Mouse (Mus musculus) midbrain, embryonic 14.5 days (tissue): Measurements from ENCODE around the gene Kif13a. TPM values are rescaled to one million over a fixed set of nuclear protein-coding genes. Genes with fewer than 3 reads are reported as not detected.

Experiments used
- ATAC-seq: fragments of 200-750 bp; cut with Nextera tagmentation; 2 replicates; pipeline ENCODE4 v1.8.0; 2017; ENCODE audit warnings: moderate number of reproducible peaks, moderate library complexity; ENCODE audit not compliant: low FRiP score, low TSS enrichment
- DNase-seq: peaks from one replicate; pipeline ENCODE4 v3.0.0-alpha.2; 2015
- H3K27ac ChIP-seq: fragments of 300-500 bp; sonication (generic); replicated peaks from 2 replicates; pipeline ENCODE4 v1.5.1; 2014; ENCODE audit warnings: mild to moderate bottlenecking, low read depth, low read length, moderate library complexity
- H3K27me3 ChIP-seq: fragments of 300-500 bp; sonication (generic); 2 replicates; pipeline ENCODE4 v1.6.1; 2014; ENCODE audit warnings: low read length, control low read depth, mixed read lengths; ENCODE audit not compliant: control insufficient read depth, insufficient read depth
- H3K36me3 ChIP-seq: fragments of 300-500 bp; sonication (generic); 2 replicates; pipeline ENCODE4 v1.6.1; 2014; ENCODE audit warnings: low read length, control low read depth; ENCODE audit not compliant: control insufficient read depth, insufficient read depth
- H3K4me1 ChIP-seq: fragments of 300-500 bp; sonication (generic); 2 replicates; pipeline ENCODE4 v1.6.1; 2014; ENCODE audit warnings: mild to moderate bottlenecking, antibody characterized with exemption, low read length, control low read depth; ENCODE audit not compliant: control insufficient read depth, insufficient read depth
- H3K4me2 ChIP-seq: fragments of 300-500 bp; sonication (generic); 2 replicates; pipeline ENCODE4 v1.6.1; 2014; ENCODE audit warnings: mild to moderate bottlenecking, low read length, moderate library complexity
- H3K4me3 ChIP-seq: fragments of 300-500 bp; sonication (generic); replicated peaks from 2 replicates; pipeline ENCODE4 v1.5.1; 2014; ENCODE audit warnings: low read depth, low read length
- H3K9ac ChIP-seq: fragments of 300-500 bp; sonication (generic); replicated peaks from 2 replicates; pipeline ENCODE4 v1.6.1; 2014; ENCODE audit warnings: mild to moderate bottlenecking, low read length, moderate library complexity
- H3K9me3 ChIP-seq: fragments of 300-500 bp; sonication (generic); 2 replicates; pipeline ENCODE4 v1.6.1; 2016; ENCODE audit warnings: low read length, control low read depth, mixed read lengths; ENCODE audit not compliant: control insufficient read depth
- WGBS: fragments of 180-500 bp; shearing (Covaris S2); extraction: QIAGEN DNeasy Blood & Tissue Kit; methylation state at CpG from one replicate; pipeline ENCODE4 v1.1.7; 2014; 5-methylcytosine and 5-hydroxymethylcytosine counted together
- polyA plus RNA-seq: library from polyadenylated mRNA; unstranded; fragments of >200 nt; fragmentation: Nextera tagmentation; extraction: Ambion mirVana; gene quantifications from 2 replicates; pipeline ENCODE4 v1.2.1, GENCODE M21; 2014

Kif13a gene
- polyA plus RNA-seq, 1 experiment from 2014 or later: 14.2 TPM

DNA sequence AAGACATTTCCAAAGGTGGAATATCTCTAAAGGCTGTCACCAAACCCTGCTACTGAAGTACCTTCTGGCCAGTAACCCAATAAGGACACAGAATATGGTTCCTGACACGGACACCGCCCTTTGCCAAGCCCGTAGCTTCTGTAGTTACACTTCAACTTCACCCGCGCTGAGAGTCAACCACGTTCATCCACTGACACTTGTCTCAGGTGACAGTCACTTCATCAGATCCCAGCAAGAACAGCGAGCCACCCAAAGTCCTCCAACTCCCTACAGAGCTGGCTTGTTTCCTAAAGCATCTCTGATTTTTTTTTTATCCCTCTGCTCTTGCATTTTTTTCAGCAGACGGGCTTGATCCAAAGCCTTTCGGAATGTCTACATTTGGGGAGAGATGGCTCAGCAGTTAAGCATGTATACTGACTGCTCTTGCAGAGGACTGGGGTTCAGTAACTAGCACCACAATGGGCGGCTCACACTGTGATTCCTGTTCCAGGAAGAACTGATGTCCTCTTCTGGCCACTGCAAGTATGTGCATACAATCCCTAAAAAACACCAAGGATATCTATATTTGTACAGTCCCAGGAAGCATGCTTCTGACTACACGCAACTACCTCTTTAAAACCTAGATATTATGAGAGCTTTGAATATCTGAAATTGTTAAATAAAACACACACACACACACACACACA, 28.7 kb downstream of the Kif13a start:
- DNase-seq (no peak), ATAC-seq (no peak)
- no peak overlapping the region for H3K27ac ChIP-seq
- H3K9ac ChIP-seq: no peak overlapping the region
- no peaks in the 10 kb centered on the region for H3K27me3 ChIP-seq
- H3K4me3 ChIP-seq: no peak overlapping the region
- no peaks in the 10 kb centered on the region for H3K36me3 ChIP-seq
- H3K4me1 ChIP-seq: peaks cover 8% of the 10 kb centered on the region; the same call in 1 of the 2 replicates
- whole genome bisulfite sequencing: 97% methylated on average over 11 of the region's 11 CpGs
- H3K4me2 ChIP-seq: no peak overlapping the region
- H3K9me3 ChIP-seq: no peaks in the 10 kb centered on the region

DNA sequence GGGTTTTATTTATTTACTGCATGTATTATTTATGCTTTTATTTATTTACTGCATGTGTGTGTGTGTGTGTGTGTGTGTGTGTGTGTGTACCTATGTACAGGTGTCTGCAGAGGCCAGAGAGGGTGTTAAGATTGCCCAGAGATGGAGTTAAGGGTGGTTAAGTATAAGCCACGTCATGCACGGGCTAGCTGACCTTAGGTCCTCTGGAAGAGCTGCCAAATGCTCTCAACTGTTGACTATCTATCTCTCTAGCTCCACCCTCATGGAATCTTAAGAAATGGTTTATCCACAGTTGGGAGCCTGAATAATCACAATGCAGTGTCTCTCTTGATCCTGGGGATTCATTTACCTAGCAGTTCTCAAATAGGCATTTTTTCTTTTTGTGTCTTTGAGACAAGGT, 30.8 kb downstream of the Kif13a start:
- Histone ChIP-seq H3K9ac (no peak overlapping the region), H3K9me3 (no peaks in the 10 kb centered on the region), H3K4me3 (no peak overlapping the region), H3K27ac (0 out of 2 replicates have a peak overlapping the region, but pooled peaks have one; percentile 26), H3K27me3 (no peaks in the 10 kb centered on the region), H3K4me1 (peaks cover 8% of the 10 kb centered on the region; the same call in 1 of the 2 replicates), H3K36me3 (no peaks in the 10 kb centered on the region), H3K4me2 (no peak overlapping the region)
- no peak for DNase-seq
- WGBS: 59% methylated on average over 2 of the region's 2 CpGs
- no peak for ATAC-seq

DNA sequence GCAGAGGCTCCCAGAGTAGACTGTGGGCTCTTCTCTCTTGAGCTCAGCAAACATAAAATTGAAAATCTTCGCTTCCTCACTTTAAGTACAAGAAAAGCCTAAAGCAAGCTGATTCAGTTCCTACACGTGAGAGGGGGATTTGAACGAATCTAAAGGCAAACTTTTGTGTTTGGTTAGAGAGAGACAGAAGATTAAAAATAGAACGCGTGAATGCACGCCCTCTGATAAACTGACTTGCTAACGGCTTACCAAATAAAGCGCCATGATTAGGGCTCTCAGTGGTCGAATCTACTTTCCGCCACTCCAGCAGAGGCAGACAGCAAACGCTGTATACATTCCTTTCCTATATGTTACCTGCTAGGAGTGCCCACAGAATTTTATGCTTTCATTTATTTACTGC, 31.3 kb downstream of the Kif13a start:
- no peak for ATAC-seq
- H3K9ac ChIP-seq: no peak overlapping the region
- H3K36me3 ChIP-seq: no peaks in the 10 kb centered on the region
- peak; percentile 53 for DNase-seq
- WGBS: 36% methylated on average over 11 of the region's 11 CpGs
- H3K9me3 ChIP-seq: no peaks in the 10 kb centered on the region
- H3K27me3 ChIP-seq: no peaks in the 10 kb centered on the region
- peaks cover 8% of the 10 kb centered on the region; the same call in 1 of the 2 replicates for H3K4me1 ChIP-seq
- H3K27ac ChIP-seq: 0 out of 2 replicates have a peak overlapping the region, but pooled peaks have one; percentile 26
- H3K4me3 ChIP-seq: no peak overlapping the region
- peak overlapping the region; percentile 19; the same call in 1 of the 2 replicates for H3K4me2 ChIP-seq

DNA sequence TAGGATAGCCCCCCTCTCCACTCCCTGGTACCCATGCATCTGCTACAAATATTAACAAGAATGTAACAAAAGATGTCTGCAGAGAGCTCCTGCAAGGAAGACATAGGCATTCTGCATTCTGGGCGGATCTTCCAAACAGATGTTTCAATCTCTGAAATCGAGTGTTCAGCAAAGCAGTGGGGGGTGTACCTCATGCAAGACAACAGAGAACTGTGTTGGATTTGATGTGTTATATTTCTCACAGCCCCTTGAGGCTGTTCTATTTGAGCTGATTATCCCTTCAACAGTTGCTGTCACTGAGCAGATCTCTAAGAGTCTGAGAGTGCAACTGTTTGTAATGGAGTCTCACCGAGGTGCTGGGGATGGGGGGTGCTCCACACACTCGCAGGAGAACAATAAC, 37.3 kb downstream of the Kif13a start:
- Histone ChIP-seq H3K4me3 (no peak overlapping the region), H3K27me3 (no peaks in the 10 kb centered on the region), H3K9ac (no peak overlapping the region), H3K36me3 (no peaks in the 10 kb centered on the region), H3K9me3 (no peaks in the 10 kb centered on the region), H3K4me2 (no peak overlapping the region), H3K27ac (no peak overlapping the region), H3K4me1 (no peaks in the 10 kb centered on the region)
- WGBS: 48% methylated on average over 4 of the region's 4 CpGs
- DNase-seq: peak; percentile 44
- ATAC-seq: no peak

DNA sequence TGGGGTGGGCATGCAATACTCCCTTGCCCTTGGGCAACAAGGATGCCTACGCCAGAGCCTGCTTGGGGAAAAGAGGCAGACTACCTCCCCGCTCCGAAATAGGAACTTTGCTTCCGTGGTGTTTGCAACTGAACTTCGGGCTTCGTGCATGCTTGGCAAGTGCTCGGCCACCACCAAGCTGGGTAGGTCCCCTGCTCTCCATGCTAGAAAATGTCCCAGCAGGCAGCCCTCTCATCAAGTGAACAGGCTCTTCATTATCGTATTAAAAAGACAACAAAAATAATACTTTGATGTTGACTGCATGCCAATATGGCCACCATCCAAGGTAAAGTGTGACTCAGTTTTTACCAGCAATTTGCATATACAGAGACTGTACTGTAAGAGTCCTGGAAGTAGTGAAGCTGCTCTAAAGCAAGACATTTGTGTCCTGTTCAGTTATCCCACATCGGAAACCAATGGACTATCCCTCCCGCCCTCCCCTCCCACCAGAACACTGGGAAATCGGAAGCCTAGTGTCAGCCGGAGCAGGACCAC, 41.5 kb downstream of the Kif13a start:
- no peak for DNase-seq
- WGBS: 87% methylated on average over 12 of the region's 12 CpGs
- no peak overlapping the region for H3K27ac ChIP-seq
- ATAC-seq: no peak
- no peak overlapping the region for H3K9ac ChIP-seq
- no peaks in the 10 kb centered on the region for H3K9me3 ChIP-seq
- no peaks in the 10 kb centered on the region for H3K36me3 ChIP-seq
- no peaks in the 10 kb centered on the region for H3K4me1 ChIP-seq
- no peak overlapping the region for H3K4me2 ChIP-seq
- no peak overlapping the region for H3K4me3 ChIP-seq
- no peaks in the 10 kb centered on the region for H3K27me3 ChIP-seq

DNA sequence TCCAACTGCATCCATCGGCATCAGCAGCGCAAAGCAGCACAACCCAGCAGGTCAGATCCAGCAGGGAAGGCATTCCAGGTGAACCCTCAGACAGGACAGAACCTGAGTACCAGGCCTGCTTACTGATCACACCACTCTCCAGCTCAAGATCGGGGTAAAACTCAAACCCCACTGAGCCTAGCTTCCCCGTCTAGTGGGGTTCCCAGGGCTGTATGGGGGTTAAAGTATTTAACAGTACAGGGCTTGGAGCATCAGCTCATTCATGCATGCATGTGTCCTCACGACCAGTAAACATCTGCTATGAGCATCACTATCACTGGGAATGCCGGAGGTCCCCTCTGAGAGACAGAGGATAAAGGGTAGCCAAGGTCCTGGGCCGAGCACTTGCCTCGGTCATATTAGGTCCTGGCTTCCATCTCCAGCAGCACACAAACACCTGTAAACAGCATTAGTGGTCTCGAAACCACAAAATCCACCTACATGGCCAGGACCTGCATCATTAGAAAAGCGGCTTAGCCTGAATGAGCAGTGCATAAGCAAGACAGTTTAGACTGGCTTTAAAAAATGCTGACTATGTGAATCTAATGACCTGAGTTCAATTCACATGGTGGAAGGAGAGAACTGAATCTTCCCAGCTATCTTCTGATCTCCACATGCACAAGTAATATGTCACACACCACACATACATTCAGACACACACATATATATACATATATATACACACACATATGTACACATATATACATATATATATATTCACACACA, 43.0 kb downstream of the Kif13a start:
- Histone ChIP-seq H3K9ac (no peak overlapping the region), H3K9me3 (no peaks in the 10 kb centered on the region), H3K36me3 (no peaks in the 10 kb centered on the region), H3K4me3 (no peak overlapping the region), H3K27me3 (no peaks in the 10 kb centered on the region), H3K27ac (no peak overlapping the region), H3K4me1 (no peaks in the 10 kb centered on the region), H3K4me2 (no peak overlapping the region)
- ATAC-seq (no peak), DNase-seq (no peak)
- 91% methylated on average over 10 of the region's 10 CpGs for WGBS

DNA sequence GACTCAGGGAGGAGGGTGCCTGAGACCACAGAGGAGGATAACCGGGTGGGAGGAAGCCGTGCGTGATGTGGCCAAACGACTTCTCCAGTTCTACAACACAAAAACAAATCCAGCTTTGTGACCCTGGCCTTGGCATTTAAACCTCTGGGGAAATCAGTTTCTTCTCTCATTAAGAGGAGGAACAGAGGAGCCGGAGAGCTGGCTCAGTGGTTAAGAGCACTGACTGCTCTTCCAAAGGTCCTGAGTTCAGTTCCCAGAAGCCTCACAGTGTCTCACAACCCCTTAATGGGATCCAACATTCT, 44.0 kb downstream of the Kif13a start:
- 84% methylated on average over 5 of the region's 5 CpGs for WGBS
- no peak for DNase-seq

DNA sequence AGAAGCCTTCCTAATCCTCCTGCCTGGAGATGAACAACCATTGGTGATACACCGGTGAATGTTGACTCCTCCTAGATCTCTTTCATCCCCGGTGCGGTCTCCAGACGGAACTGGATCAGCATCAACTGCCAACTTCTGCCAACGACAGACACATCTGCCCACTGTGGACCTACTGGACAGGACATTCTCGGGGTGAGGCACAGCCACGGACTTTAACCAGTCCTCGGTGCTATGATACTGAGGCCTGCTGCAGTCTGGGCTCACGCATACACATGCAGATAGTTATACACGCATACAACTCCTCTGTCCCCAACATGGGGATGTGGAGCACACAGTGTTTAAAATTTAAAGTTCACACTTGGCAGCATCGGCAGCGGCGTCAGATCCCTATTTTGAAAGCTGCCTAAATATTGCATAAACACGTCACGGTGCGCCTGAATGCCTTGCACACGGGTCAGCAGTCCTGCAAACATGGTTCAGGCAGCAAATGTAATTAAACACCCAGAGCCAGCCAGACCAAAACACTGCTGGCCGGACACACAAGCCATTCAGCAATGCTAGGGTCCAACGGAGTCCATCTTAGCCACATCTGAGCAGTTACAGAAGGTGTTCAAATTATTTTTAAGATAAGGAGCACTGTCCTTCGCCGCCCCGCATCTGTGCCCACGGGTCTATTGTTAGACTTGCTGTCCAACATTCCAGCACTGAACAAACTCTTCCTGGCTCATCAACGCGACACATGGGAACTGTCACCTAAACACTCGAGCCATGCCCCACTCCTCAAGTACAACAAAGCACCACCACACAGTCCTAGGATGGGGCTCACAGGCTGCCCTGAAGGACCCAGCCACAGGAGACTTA, 44.5 kb downstream of the Kif13a start:
- WGBS: 89% methylated on average over 26 of the region's 26 CpGs
- Histone ChIP-seq H3K4me3 (no peak overlapping the region), H3K9me3 (no peaks in the 10 kb centered on the region), H3K27ac (no peak overlapping the region), H3K4me2 (no peak overlapping the region), H3K36me3 (no peaks in the 10 kb centered on the region), H3K27me3 (no peaks in the 10 kb centered on the region), H3K4me1 (no peaks in the 10 kb centered on the region), H3K9ac (no peak overlapping the region)
- DNase-seq: no peak
- no peak for ATAC-seq

More for the DNA sequence above, 44.0 kb downstream of the Kif13a start:
- Histone ChIP-seq H3K9me3 (no peaks in the 10 kb centered on the region), H3K27ac (no peak overlapping the region), H3K27me3 (no peaks in the 10 kb centered on the region), H3K4me2 (no peak overlapping the region), H3K4me1 (no peaks in the 10 kb centered on the region), H3K9ac (no peak overlapping the region), H3K4me3 (no peak overlapping the region), H3K36me3 (no peaks in the 10 kb centered on the region)
- ATAC-seq: no peak
